Comparison of ENCODE assay signal across 9 mouse cellular contexts in genomic region chr15:24588943-24589342, GRCm38 (mm10).
A peak's percentile ranks its signal among the peaks of the same experiment; 100 is the strongest.
DNase-seq lines count a peak whose midpoint lies in the region; ATAC-seq and TF ChIP-seq lines count a peak whose summit lies in the region.
"Had no signal": no experiment of that assay in that cellular context is flagged by ENCODE, and none has a peak within 500 bp of the region (broad histone marks: within the 10 kb centered on the region; RNA-seq: fewer than 3 reads in every experiment).

No protein-coding gene starts in this region.

- peak; percentile 5 for DNase-seq in heart, postnatal 0 days (ENCODE audit: low spot score)
- DNase-seq in MEL (ENCODE audit: low read depth, low spot score) = peak; percentile 72
- DNase-seq in cerebellum, adult 9-10 months = peak; percentile 62
- peak; percentile 11 to 53 for DNase-seq in frontal cortex, postnatal 25 days (ENCODE audit: low spot score in 2 of 2)
- peak; percentile 80 for DNase-seq in layer of hippocampus, adult 9-10 months (ENCODE audit: low spot score)
- DNase-seq in stomach, postnatal 0 days (ENCODE audit: low spot score) = peak; percentile 28

- no peak overlapping the region for H3K4me3 ChIP-seq in heart, postnatal 0 days (ENCODE audit: low read depth, low read length)
- no peak overlapping the region for H3K4me3 ChIP-seq in heart, embryonic 11.5 days (ENCODE audit: low read depth, low read length)
- no peak overlapping the region for H3K4me3 ChIP-seq in MEL (ENCODE audit: control insufficient read depth in 1 of 2, insufficient read depth in 1 of 2, low read depth in 2 of 2, low read length in 2 of 2)
- no peak overlapping the region for H3K4me3 ChIP-seq in stomach, postnatal 0 days (ENCODE audit: low read depth, low read length)
- H3K4me3 ChIP-seq: limb, embryonic 12.5 days had no signal

- no peak overlapping the region for H3K4me2 ChIP-seq in heart, postnatal 0 days (ENCODE audit: low read depth, low read length)
- no peak overlapping the region for H3K4me2 ChIP-seq in heart, embryonic 11.5 days
- H3K4me2 ChIP-seq in stomach, postnatal 0 days (replicated peaks; ENCODE audit: low read depth) = no peak overlapping the region
- H3K4me2 ChIP-seq: limb, embryonic 12.5 days had no signal

- no peaks in the 10 kb centered on the region for H3K79me2 ChIP-seq in MEL (ENCODE audit: control insufficient read depth, insufficient read depth, low read length, poor library complexity)

- H3K9me3 ChIP-seq in heart, postnatal 0 days (replicated peaks; ENCODE audit: control insufficient read depth, low read length) = no peaks in the 10 kb centered on the region
- H3K9me3 ChIP-seq in heart, embryonic 11.5 days (replicated peaks; ENCODE audit: control insufficient read depth, low read length) = no peaks in the 10 kb centered on the region
- no peaks in the 10 kb centered on the region for H3K9me3 ChIP-seq in MEL (replicated peaks; ENCODE audit: insufficient read depth, low read length)
- no peaks in the 10 kb centered on the region for H3K9me3 ChIP-seq in stomach, postnatal 0 days (ENCODE audit: control insufficient read depth, low read length)
- H3K9me3 ChIP-seq: limb, embryonic 12.5 days had no signal

- no peak overlapping the region for H3K27ac ChIP-seq in heart, postnatal 0 days (ENCODE audit: low read depth)
- H3K27ac ChIP-seq in heart, embryonic 11.5 days (ENCODE audit: low read depth, low read length) = no peak overlapping the region
- H3K27ac ChIP-seq in MEL (ENCODE audit: control insufficient read depth, low read depth, low read length) = no peak overlapping the region
- H3K27ac ChIP-seq in stomach, postnatal 0 days (replicated peaks) = no peak overlapping the region
- H3K27ac ChIP-seq: limb, embryonic 12.5 days had no signal

- no peak for ATAC-seq in heart, postnatal 0 days (ENCODE audit: insufficient read depth, low read depth)
- no peak for ATAC-seq in heart, embryonic 11.5 days (replicated peaks; ENCODE audit: insufficient number of reproducible peaks, low FRiP score, low TSS enrichment)
- ATAC-seq in megakaryocyte, adult 5-6 weeks (ENCODE audit: poor library complexity, severe bottlenecking) = peak; percentile 88
- no peak for ATAC-seq in stomach, postnatal 0 days (ENCODE audit: low FRiP score, low TSS enrichment)

- H3K9ac ChIP-seq in heart, postnatal 0 days (replicated peaks; ENCODE audit: low read depth, low read length) = no peak overlapping the region
- no peak overlapping the region for H3K9ac ChIP-seq in heart, embryonic 11.5 days (ENCODE audit: low read depth, low read length)
- H3K9ac ChIP-seq in MEL (ENCODE audit: control insufficient read depth, low read depth, low read length, poor library complexity, severe bottlenecking) = no peak overlapping the region
- no peak overlapping the region for H3K9ac ChIP-seq in stomach, postnatal 0 days (ENCODE audit: low read length)
- H3K9ac ChIP-seq: limb, embryonic 12.5 days had no signal

- 22% methylated on average over 4 of the region's 4 CpGs for WGBS in heart, postnatal 0 days
- WGBS in heart, embryonic 11.5 days (ENCODE audit: insufficient replicate concordance) = 27% methylated on average over 4 of the region's 4 CpGs
- 18% methylated on average over 4 of the region's 4 CpGs for WGBS in stomach, postnatal 0 days

- H3K4me1 ChIP-seq in heart, postnatal 0 days (ENCODE audit: control insufficient read depth, insufficient read depth) = no peaks in the 10 kb centered on the region
- H3K4me1 ChIP-seq in heart, embryonic 11.5 days (ENCODE audit: control insufficient read depth, insufficient read depth, low read length) = no peaks in the 10 kb centered on the region
- H3K4me1 ChIP-seq in MEL (ENCODE audit: control insufficient read depth in 1 of 2, insufficient read depth in 2 of 2, low read length in 2 of 2) = no peaks in the 10 kb centered on the region
- no peaks in the 10 kb centered on the region for H3K4me1 ChIP-seq in stomach, postnatal 0 days (replicated peaks; ENCODE audit: control insufficient read depth, insufficient read depth)
- H3K4me1 ChIP-seq: limb, embryonic 12.5 days had no signal

- TF ChIP-seq EP300 in heart, postnatal 0 days (IDR thresholded peaks at IDR 0.05; ENCODE audit: low read depth) = no peak
- TF ChIP-seq EP300 in MEL (IDR thresholded peaks at IDR 0.05; ENCODE audit: low read depth in 1 of 2, low read length in 2 of 2) = no peak
- TF ChIP-seq EP300 in stomach, postnatal 0 days (optimal IDR thresholded peaks at IDR 0.05) = no peak

- no peak for TF ChIP-seq POLR2A in MEL (IDR thresholded peaks at IDR 0.05; ENCODE audit: control insufficient read depth in 1 of 2, insufficient read depth in 1 of 2, low read depth in 1 of 2, low read length in 2 of 2, poor library complexity in 1 of 2)

- TF ChIP-seq RAD21 in MEL (IDR thresholded peaks at IDR 0.05; ENCODE audit: low read depth, low read length) = peak; percentile 94

- no peaks in the 10 kb centered on the region for H3K27me3 ChIP-seq in heart, postnatal 0 days (ENCODE audit: control insufficient read depth, insufficient read depth, low read length)
- H3K27me3 ChIP-seq in heart, embryonic 11.5 days (ENCODE audit: control insufficient read depth, insufficient read depth, low read length) = no peaks in the 10 kb centered on the region
- no peaks in the 10 kb centered on the region for H3K27me3 ChIP-seq in MEL (ENCODE audit: control insufficient read depth in 1 of 2, insufficient read depth in 2 of 2, low read length in 2 of 2)
- no peaks in the 10 kb centered on the region for H3K27me3 ChIP-seq in stomach, postnatal 0 days (ENCODE audit: control insufficient read depth, insufficient read depth, low read length)
- H3K27me3 ChIP-seq: limb, embryonic 12.5 days had no signal

- no peaks in the 10 kb centered on the region for H3K36me3 ChIP-seq in heart, postnatal 0 days (replicated peaks; ENCODE audit: control insufficient read depth, insufficient read depth, low read length)
- H3K36me3 ChIP-seq in heart, embryonic 11.5 days (ENCODE audit: control insufficient read depth, insufficient read depth, low read length) = no peaks in the 10 kb centered on the region
- H3K36me3 ChIP-seq in MEL (ENCODE audit: control insufficient read depth in 1 of 2, insufficient read depth in 2 of 2, low read length in 2 of 2) = peaks cover 0 to 3% of the 10 kb centered on the region in 2 experiments; a peak in 2 of 4 replicates
- H3K36me3 ChIP-seq in stomach, postnatal 0 days (ENCODE audit: control insufficient read depth, insufficient read depth, low read length) = no peaks in the 10 kb centered on the region
- H3K36me3 ChIP-seq: limb, embryonic 12.5 days had no signal

- TF ChIP-seq CTCF in heart, postnatal 0 days (IDR thresholded peaks at IDR 0.05; ENCODE audit: low read depth) = peak; percentile 60
- TF ChIP-seq CTCF in MEL (IDR thresholded peaks at IDR 0.05 in 2 of 3, conservative IDR thresholded peaks at IDR 0.05 in 1 of 3; ENCODE audit: control insufficient read depth in 1 of 3, insufficient read depth in 1 of 3, low read depth in 2 of 3, low read length in 3 of 3, poor library complexity in 1 of 3, severe bottlenecking in 1 of 3) = peak in 2 of 3 experiments; percentile 24 to 82; a peak in 3 of 6 replicates
- peak; percentile 83 for TF ChIP-seq CTCF in stomach, postnatal 0 days (IDR thresholded peaks at IDR 0.05; ENCODE audit: low read depth)

TF ChIP-seq in MEL, 35 proteins besides CTCF, POLR2A, EP300 and RAD21:
- TF ChIP-seq SIN3A (IDR thresholded peaks at IDR 0.05; ENCODE audit: low read length) (no peak), GABPA (IDR thresholded peaks at IDR 0.05; ENCODE audit: low read depth, low read length) (no peak), SMC3 (IDR thresholded peaks at IDR 0.05; ENCODE audit: low read depth, low read length) (peak; percentile 89), NELFE (IDR thresholded peaks at IDR 0.05; ENCODE audit: low read depth, low read length) (no peak), ZC3H11A (IDR thresholded peaks at IDR 0.05; ENCODE audit: low read depth, low read length) (peak; percentile 89)

Comparison
In these comparisons a context has a peak if more than half of its experiments do, and no peak if none do; other contexts are left out.
1. DNase-seq: peak in every context shown above with its lines; median percentile 80 in layer of hippocampus, adult 9-10 months; 72 in MEL; 62 in cerebellum, adult 9-10 months; 32 in frontal cortex, postnatal 25 days; 28 in stomach, postnatal 0 days; 5 in heart, postnatal 0 days.